Mouse (Mus musculus) megakaryocyte, embryonic 14.5 days (primary cell): ENCODE data around the gene Ostf1.

Experiments
- FLI1 ChIP-seq: IDR thresholded peaks from 2 replicates; pipeline ENCODE4 v1.6.1; 2012; ENCODE audit warnings: low read length, inconsistent platforms, mixed read lengths
- GATA1 ChIP-seq: IDR thresholded peaks from 3 replicates; pipeline ENCODE4 v1.6.1; 2012; ENCODE audit warnings: mixed read lengths, low read length, inconsistent platforms, borderline replicate concordance

DNA sequence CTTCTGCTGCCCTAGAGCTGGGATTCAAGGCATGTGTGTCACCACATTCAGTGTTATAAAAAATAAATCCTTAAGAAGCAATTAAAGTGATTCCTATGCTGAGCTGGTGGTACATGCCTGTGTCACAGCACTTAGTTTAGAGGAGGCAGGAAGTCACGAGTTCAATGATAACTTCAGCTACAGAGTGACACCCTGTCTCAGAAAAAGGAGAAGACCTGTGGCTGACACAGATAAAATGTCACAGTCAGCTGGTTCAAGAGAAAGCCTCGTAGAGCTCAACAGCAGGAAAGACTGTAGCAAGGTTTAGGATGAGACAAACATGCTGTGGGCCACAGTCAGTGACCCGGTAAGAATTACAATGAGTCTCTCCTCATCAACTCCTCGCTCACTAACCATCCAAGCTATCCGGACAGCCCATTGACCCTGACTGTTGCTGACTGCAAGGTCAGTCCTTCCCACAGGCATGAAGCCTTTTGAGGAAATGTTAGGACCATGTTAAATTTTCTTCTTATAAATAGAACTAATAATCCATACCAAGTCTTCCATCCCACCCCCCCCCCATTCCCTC is 15.3 kb upstream of the Ostf1 start:
- TF ChIP-seq GATA1 = no peak; the same call in 2 of the 3 replicates
- no peak for TF ChIP-seq FLI1
